Mouse (Mus musculus) embryo, embryonic 11 days (tissue): ENCODE measurements around the gene Mta2.
A peak's percentile ranks its signal among the peaks of the same experiment; 100 is the strongest.
"Not testable (repeated sequence)": the region's sequence is repeated elsewhere in the genome, so short reads cannot be mapped to it uniquely, and the experiment has no call there.

Source experiments
- DNase-seq: peaks from one replicate; pipeline ENCODE4 v3.0.0-alpha.2; 2015

Mta2 gene

GRCm38 (mm10) chr19:8967893-8968292 is 26.2 kb downstream of the Mta2 start:
- DNase-seq = no peak

DNA sequence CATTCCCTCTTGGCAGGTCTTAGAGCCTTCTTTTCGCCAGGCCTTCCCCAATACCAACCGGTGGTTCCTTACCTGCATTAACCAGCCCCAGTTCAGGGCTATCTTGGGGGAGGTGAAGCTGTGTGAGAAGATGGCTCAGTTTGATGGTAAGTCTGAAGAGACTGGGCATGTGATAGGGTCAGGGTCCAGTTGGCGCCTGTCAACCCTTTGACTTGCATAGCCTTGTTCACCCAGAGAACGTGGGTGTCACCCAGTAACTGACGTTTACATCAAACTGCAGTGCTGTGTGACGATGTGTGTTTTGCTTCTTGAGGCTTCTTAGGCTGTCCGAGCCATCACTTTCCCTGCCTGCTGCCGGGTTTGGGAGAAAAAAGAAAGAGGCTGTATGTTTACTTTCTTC is 30.8 kb downstream of the Mta2 start:
- DNase-seq = not testable (repeated sequence)

GRCm38 (mm10) chr19:8974638-8975037 is 33.0 kb downstream of the Mta2 start:
- DNase-seq = no peak

DNA sequence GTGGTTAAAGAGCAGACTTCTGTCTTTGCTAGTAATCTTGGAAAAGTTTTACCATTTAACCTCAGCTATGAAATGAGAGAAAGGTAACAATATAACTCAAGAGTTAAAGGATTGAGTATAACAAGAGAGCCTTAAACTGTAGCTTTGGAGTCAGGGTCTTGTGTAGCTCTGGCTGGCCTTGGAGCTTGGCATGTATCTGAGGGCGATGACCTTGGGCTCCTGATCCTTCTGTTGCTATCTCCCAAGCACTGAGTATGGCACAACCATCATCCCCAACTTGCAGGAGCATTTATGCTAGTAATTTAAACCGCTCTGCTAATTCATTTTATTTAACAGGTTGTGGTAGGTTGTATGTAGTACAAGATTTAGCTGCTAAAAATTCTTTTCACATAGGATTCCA is 33.8 kb downstream of the Mta2 start:
- DNase-seq = no peak

DNA sequence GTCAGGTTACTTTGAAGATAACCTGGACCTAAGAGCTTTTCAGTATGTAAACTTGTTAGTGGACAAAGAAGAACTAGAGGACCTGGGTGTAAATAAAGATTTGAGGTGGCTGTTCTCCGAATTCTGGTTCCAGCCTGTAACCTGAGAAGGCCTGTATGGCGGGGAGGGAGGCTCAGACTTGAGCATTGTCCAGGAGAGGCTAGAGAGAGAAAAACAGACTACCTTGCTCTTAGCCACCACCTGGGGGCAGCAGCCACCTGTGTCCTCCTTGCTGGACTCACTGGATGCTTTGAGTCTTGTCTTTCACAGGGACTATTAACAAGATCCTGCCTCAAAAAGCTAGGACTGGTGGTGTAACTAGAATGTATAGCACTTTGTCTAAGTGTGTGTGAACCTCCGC is 34.9 kb downstream of the Mta2 start:
- peak; percentile 75 for DNase-seq

- no peak for DNase-seq
These were observed 39.1 kb downstream of the Mta2 start for GRCm38 (mm10) chr19:8980771-8981170.

DNA sequence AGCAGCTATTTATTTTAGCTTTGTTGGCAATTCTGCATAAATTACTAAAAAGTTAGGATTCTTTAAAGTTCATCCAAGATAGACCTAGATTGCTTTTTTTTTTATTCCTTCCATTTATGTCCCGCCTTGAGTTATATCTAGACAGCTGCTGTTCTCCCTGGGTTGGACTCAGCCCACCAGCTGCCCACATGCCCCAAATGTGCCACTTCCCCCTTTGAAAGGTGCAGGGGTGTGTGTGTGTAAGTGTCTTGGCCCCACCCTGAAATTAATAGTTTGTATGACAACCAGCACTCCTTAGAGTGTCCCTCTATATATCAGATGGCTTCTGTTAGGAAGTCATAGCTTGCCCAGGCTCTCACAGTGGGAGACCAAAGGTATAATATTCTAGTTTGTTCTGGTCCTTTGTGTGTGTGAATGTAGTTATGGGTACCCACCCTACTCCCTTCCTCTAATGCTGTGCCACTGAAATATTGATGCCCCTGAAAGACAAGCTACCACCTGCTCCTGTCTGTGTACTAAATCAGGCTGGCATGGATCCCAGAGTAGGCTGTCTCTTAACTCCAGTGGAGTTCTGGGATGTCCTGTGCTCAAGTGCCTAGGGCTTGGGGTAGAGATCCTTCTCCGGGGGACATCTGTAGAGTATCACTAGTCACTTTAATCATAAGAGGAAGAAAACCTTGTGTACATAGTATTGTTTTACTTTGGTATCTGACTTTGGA is 39.9 kb downstream of the Mta2 start:
- no peak for DNase-seq

GRCm38 (mm10) chr19:8982303-8983149 is 40.9 kb downstream of the Mta2 start:
- no peak for DNase-seq

- DNase-seq = no peak
These were observed 41.5 kb downstream of the Mta2 start for GRCm38 (mm10) chr19:8983150-8983650.

- DNase-seq = peak; percentile 81
These were observed 42.7 kb downstream of the Mta2 start for GRCm38 (mm10) chr19:8984255-8984868.

- DNase-seq = no peak
These were observed 44.2 kb downstream of the Mta2 start for GRCm38 (mm10) chr19:8985891-8986290.

- DNase-seq = no peak
These were observed 46.1 kb downstream of the Mta2 start for GRCm38 (mm10) chr19:8987816-8988215.

GRCm38 (mm10) chr19:8988346-8989065 is 46.8 kb downstream of the Mta2 start:
- peak; percentile 34 for DNase-seq

- DNase-seq = peak; percentile 77
These were observed 47.4 kb downstream of the Mta2 start, which contains the start of gene Ahnak for GRCm38 (mm10) chr19:8989066-8989566. Gene Ahnak, plus strand, starts transcription at chr19:8989284.

DNA sequence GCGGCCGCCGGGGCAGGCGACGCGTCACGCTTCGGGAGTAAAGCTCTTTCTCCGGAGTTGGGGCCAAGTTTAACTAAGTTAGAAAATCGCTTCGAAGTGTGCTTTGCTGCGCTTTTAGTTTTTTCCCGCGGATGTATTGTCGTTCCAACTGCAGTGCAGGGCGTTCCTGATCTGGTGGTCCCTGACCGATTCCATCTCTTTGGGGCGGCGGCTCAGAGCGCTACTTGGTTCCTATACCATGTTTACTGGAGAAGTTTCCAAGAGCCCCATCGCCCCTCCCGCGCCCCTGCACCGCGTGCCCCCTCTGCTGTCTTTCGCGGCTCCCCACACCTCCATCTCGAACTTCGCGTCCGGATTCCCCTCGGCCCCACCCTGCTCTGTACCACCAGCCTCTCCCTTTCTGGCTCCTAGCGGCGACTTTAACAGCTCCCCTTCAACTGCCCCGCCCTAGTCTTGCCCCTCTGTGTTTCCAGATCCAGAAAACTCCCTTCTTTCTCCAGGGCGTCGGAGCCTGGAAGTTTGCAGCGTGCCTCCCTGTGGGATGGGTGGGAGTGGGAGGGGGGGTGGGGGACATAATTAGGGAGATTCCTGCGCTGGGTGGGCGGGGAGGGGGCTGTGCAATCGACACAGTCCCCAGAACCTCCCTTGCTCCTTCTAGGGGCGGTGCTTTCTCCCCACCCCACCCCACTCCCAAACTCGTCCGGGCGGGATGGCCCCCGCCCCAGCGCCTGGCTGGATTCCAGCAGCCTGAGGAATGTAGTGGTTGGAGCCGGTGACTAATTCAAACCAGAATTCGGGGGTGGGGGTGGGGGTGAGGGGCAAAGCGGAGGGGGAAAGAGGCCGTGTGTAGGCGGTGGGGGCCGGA is 48.1 kb downstream of the Mta2 start:
- peak; percentile 86 for DNase-seq

DNA sequence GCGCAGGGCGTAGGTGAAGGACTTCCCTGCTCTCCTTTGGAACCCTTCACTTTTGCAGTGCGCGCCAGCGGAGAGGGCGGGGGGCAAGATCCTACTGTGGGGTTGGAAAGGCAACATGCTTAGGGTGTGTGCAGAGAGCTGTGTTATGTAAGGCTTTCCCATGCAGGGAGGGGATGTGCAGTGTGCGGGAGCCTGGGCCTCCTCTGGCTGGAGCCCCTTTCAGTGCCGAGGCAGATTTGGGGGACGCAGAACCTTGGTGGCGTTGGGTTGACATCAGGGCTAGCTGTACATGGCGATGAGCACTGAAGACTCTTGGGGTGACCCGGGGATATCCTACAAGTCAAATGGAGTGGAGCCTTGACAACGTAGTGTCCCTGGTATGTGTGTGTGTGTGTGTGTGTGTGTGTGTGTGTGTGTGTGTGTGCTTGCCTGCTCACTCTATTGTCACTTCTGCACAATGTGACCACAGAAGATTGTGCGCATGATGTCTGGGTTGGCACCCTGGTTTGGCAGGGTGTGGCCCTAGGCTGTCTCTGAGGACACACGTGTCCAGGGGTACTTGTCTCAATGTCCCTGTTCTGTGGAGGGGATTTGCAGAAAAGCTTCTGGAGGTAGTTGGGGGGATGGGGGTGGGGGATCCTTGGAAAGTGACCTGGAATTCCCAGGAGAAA is 48.9 kb downstream of the Mta2 start:
- DNase-seq = no peak

DNA sequence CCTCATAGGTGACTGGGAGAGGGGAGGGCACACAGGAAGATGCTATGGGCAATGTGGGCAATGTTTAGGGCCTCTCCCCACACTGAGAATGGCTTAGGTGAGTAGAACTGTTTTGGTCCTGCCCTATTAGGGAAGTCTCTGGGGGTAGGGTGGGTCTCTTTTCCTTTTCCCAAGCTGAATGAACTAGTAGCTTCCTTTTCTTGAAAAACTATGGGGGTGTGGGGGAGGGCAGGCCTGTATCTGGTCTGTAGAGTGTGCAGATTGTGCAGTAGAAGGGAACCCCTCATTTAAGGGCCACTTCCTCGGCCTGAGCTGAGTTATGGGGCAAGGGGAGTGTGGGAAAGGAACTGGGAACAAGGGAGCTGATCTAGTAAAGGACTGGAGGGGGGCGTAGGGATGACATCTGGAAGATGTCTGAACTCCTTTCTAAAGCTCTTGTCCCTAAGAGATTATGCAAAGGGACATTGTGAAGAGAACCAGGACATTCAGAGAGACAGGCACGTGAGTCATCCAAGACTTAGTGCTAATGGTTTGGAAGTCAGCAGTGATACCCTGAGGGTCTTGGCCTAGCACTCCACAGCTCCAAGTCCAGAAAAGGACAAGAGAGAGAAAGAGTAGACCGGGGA is 49.7 kb downstream of the Mta2 start:
- DNase-seq = no peak

GRCm38 (mm10) chr19:8991871-8992735 is 50.4 kb downstream of the Mta2 start:
- no peak for DNase-seq
